Mouse (Mus musculus) left cerebral cortex, adult 18-20 months (tissue): Measurements from ENCODE around the gene Npvf. TPM values are rescaled to one million over a fixed set of nuclear protein-coding genes. Genes with fewer than 3 reads are reported as not detected.

Experiments
- DNase-seq, 2 experiments: peaks; one replicate each; pipeline ENCODE4 v3.0.0; 2021 to 2022; ENCODE audit warnings: low spot score in 2 of 2, mixed read lengths in 1 of 2
- long read RNA-seq, 2 experiments: library from polyadenylated mRNA; stranded (forward); transcript quantifications; one replicate each; pipeline ENCODE4 v2.0.0; 2021
- total RNA-seq, 2 experiments: library from RNA; stranded (reverse); gene quantifications; 2 replicates each; pipeline ENCODE4 v1.2.3; 2021

The Npvf gene
- not detected for total RNA-seq
- long read RNA-seq, experiment 1, result 0 reads
- long read RNA-seq, experiment 2, result 0 reads

- DNase-seq, result no peak
These were observed at the start of gene Npvf for GRCm38 (mm10) chr6:50654356-50654755. TSS of gene Npvf (minus strand) at chr6:50654439.

GRCm38 (mm10) chr6:50689121-50689815, 35.0 kb upstream of the Npvf start:
- DNase-seq, result no peak

GRCm38 (mm10) chr6:50684646-50685415, 30.6 kb upstream of the Npvf start:
- peak; percentile 12 to 22 for DNase-seq

- no peak for DNase-seq
These were observed 27.3 kb upstream of the Npvf start for GRCm38 (mm10) chr6:50681491-50681890.

- no peak for DNase-seq
These were observed 26.3 kb upstream of the Npvf start for GRCm38 (mm10) chr6:50680224-50681215.

- no peak for DNase-seq
These were observed 25.2 kb upstream of the Npvf start for GRCm38 (mm10) chr6:50679486-50679828.

GRCm38 (mm10) chr6:50678826-50679485, 24.7 kb upstream of the Npvf start:
- peak; percentile 80 to 82 for DNase-seq

GRCm38 (mm10) chr6:50671191-50671590, 17.0 kb upstream of the Npvf start:
- DNase-seq, result no peak

GRCm38 (mm10) chr6:50666937-50667336, 12.7 kb upstream of the Npvf start:
- no peak for DNase-seq

- DNase-seq, result no peak
These were observed 10.8 kb upstream of the Npvf start for GRCm38 (mm10) chr6:50665020-50665419.

GRCm38 (mm10) chr6:50664193-50664592, 10.0 kb upstream of the Npvf start:
- DNase-seq, result no peak

- DNase-seq, result no peak
These were observed 8.8 kb upstream of the Npvf start for GRCm38 (mm10) chr6:50662925-50663583.

GRCm38 (mm10) chr6:50661729-50662128, 7.5 kb upstream of the Npvf start:
- no peak for DNase-seq

- DNase-seq, result no peak
These were observed 4.2 kb upstream of the Npvf start for GRCm38 (mm10) chr6:50658466-50658865.

GRCm38 (mm10) chr6:50658018-50658417, 3.8 kb upstream of the Npvf start:
- DNase-seq, result no peak

- no peak for DNase-seq
These were observed 2.2 kb upstream of the Npvf start for GRCm38 (mm10) chr6:50656426-50656825.

- DNase-seq, result no peak
These were observed 1.7 kb upstream of the Npvf start for GRCm38 (mm10) chr6:50655925-50656324.

GRCm38 (mm10) chr6:50647656-50648055, 6.6 kb downstream of the Npvf start:
- DNase-seq, result no peak

GRCm38 (mm10) chr6:50646659-50647058, 7.6 kb downstream of the Npvf start:
- DNase-seq, result no peak

- no peak for DNase-seq
These were observed 9.5 kb downstream of the Npvf start for GRCm38 (mm10) chr6:50644701-50645100.
